Mouse (Mus musculus): ENCODE measurements around the gene Coro2b.

- no peak for TF ChIP-seq POLR2A (IDR thresholded peaks at IDR 0.05; ENCODE audit: low read depth, low read length)
- TF ChIP-seq CTCF (IDR thresholded peaks at IDR 0.05; ENCODE audit: borderline replicate concordance, insufficient read depth, low read length) = no peak
Measured at GRCm38 (mm10) chr9:62577558-62577957, 40.7 kb upstream of the Coro2b start.

Measured in embryonic fibroblast, embryonic 13.5 days (primary cell).